Mouse (Mus musculus): ENCODE measurements around the gene Tmem120b. TPM values are rescaled to one million over a fixed set of nuclear protein-coding genes. Genes with fewer than 3 reads are reported as not detected.
A peak's percentile ranks its signal among the peaks of the same experiment; 100 is the strongest.

Gene Tmem120b
- total and polyA plus RNA-seq, 2 experiments from 2014 or later = 8.7 to 11.1 TPM

GRCm38 (mm10) chr5:123137044-123137909 is 69.1 kb downstream of the Tmem120b start:
- whole genome bisulfite sequencing = 4% methylated on average over 20 of the region's 20 CpGs
- Histone ChIP-seq H3K4me2 (ENCODE audit: low read depth, low read length) (peak overlapping the region; percentile 98), H3K4me1 (ENCODE audit: control insufficient read depth, insufficient read depth) (peaks cover 44% of the 10 kb centered on the region), H3K9ac (replicated peaks; ENCODE audit: low read depth, low read length) (peak overlapping the region; percentile 95), H3K27me3 (ENCODE audit: control insufficient read depth, insufficient read depth, low read length) (no peaks in the 10 kb centered on the region), H3K9me3 (replicated peaks; ENCODE audit: control insufficient read depth, low read length) (no peaks in the 10 kb centered on the region), H3K4me3 (ENCODE audit: low read depth, low read length) (peak overlapping the region; percentile 92), H3K27ac (ENCODE audit: low read depth) (peak overlapping the region; percentile 100), H3K36me3 (replicated peaks; ENCODE audit: control insufficient read depth, insufficient read depth, low read length) (no peaks in the 10 kb centered on the region)
- ATAC-seq (ENCODE audit: insufficient read depth, low read depth) (no peak), DNase-seq (ENCODE audit: low spot score) (peak; percentile 84)
- TF ChIP-seq CTCF (IDR thresholded peaks at IDR 0.05; ENCODE audit: low read depth) = no peak
- TF ChIP-seq EP300 (IDR thresholded peaks at IDR 0.05; ENCODE audit: low read depth) = no peak

GRCm38 (mm10) chr5:123137910-123138229 is 69.7 kb downstream of the Tmem120b start:
- Histone ChIP-seq H3K9me3 (replicated peaks; ENCODE audit: control insufficient read depth, low read length) (no peaks in the 10 kb centered on the region), H3K9ac (replicated peaks; ENCODE audit: low read depth, low read length) (peak overlapping the region; percentile 95), H3K4me3 (ENCODE audit: low read depth, low read length) (peak overlapping the region; percentile 92), H3K4me2 (ENCODE audit: low read depth, low read length) (peak overlapping the region; percentile 98), H3K4me1 (ENCODE audit: control insufficient read depth, insufficient read depth) (peaks cover 44% of the 10 kb centered on the region), H3K27ac (ENCODE audit: low read depth) (peak overlapping the region; percentile 100), H3K36me3 (replicated peaks; ENCODE audit: control insufficient read depth, insufficient read depth, low read length) (no peaks in the 10 kb centered on the region), H3K27me3 (ENCODE audit: control insufficient read depth, insufficient read depth, low read length) (no peaks in the 10 kb centered on the region)
- 2% methylated on average over 6 of the region's 6 CpGs for WGBS
- ATAC-seq (ENCODE audit: insufficient read depth, low read depth) = no peak
- no peak for TF ChIP-seq CTCF (IDR thresholded peaks at IDR 0.05; ENCODE audit: low read depth)
- TF ChIP-seq EP300 (IDR thresholded peaks at IDR 0.05; ENCODE audit: low read depth) = no peak
- DNase-seq (ENCODE audit: low spot score) = no peak

GRCm38 (mm10) chr5:123138230-123138911 is 70.2 kb downstream of the Tmem120b start:
- peak overlapping the region; percentile 100 for H3K27ac ChIP-seq (ENCODE audit: low read depth)
- no peaks in the 10 kb centered on the region for H3K27me3 ChIP-seq (ENCODE audit: control insufficient read depth, insufficient read depth, low read length)
- TF ChIP-seq CTCF (IDR thresholded peaks at IDR 0.05; ENCODE audit: low read depth) (peak; percentile 15; the same call in 1 of the 2 replicates), EP300 (IDR thresholded peaks at IDR 0.05; ENCODE audit: low read depth) (no peak; the same call in 1 of the 2 replicates)
- H3K4me2 ChIP-seq (ENCODE audit: low read depth, low read length) = peak overlapping the region; percentile 98
- peak; percentile 88 for DNase-seq (ENCODE audit: low spot score)
- H3K9ac ChIP-seq (replicated peaks; ENCODE audit: low read depth, low read length) = peak overlapping the region; percentile 95
- WGBS = 1% methylated on average over 40 of the region's 40 CpGs
- ATAC-seq (ENCODE audit: insufficient read depth, low read depth) = peak; percentile 7
- H3K36me3 ChIP-seq (replicated peaks; ENCODE audit: control insufficient read depth, insufficient read depth, low read length) = no peaks in the 10 kb centered on the region
- peaks cover 44% of the 10 kb centered on the region for H3K4me1 ChIP-seq (ENCODE audit: control insufficient read depth, insufficient read depth)
- no peaks in the 10 kb centered on the region for H3K9me3 ChIP-seq (replicated peaks; ENCODE audit: control insufficient read depth, low read length)
- H3K4me3 ChIP-seq (ENCODE audit: low read depth, low read length) = peak overlapping the region; percentile 92

GRCm38 (mm10) chr5:123138953-123139721 is 70.9 kb downstream of the Tmem120b start:
- peak; percentile 4; the same call in 1 of the 2 replicates for ATAC-seq (ENCODE audit: insufficient read depth, low read depth)

More at GRCm38 (mm10) chr5:123138953-123139721, 70.9 kb downstream of the Tmem120b start:
- H3K27me3 ChIP-seq (ENCODE audit: control insufficient read depth, insufficient read depth, low read length) = no peaks in the 10 kb centered on the region
- peaks cover 38% of the 10 kb centered on the region for H3K4me1 ChIP-seq (ENCODE audit: control insufficient read depth, insufficient read depth)
- WGBS = under 1% methylated on average over 39 of the region's 39 CpGs
- peak; percentile 85 for DNase-seq (ENCODE audit: low spot score)
- H3K4me2 ChIP-seq (ENCODE audit: low read depth, low read length) = peak overlapping the region; percentile 98
- H3K4me3 ChIP-seq (ENCODE audit: low read depth, low read length) = peak overlapping the region; percentile 92
- peak overlapping the region; percentile 95 for H3K9ac ChIP-seq (replicated peaks; ENCODE audit: low read depth, low read length)
- no peak for TF ChIP-seq EP300 (IDR thresholded peaks at IDR 0.05; ENCODE audit: low read depth)
- no peak for TF ChIP-seq CTCF (IDR thresholded peaks at IDR 0.05; ENCODE audit: low read depth)
- H3K9me3 ChIP-seq (replicated peaks; ENCODE audit: control insufficient read depth, low read length) = no peaks in the 10 kb centered on the region
- peak overlapping the region; percentile 100 for H3K27ac ChIP-seq (ENCODE audit: low read depth)
- no peaks in the 10 kb centered on the region for H3K36me3 ChIP-seq (replicated peaks; ENCODE audit: control insufficient read depth, insufficient read depth, low read length)
